Mouse (Mus musculus): ENCODE measurements around the gene D6Wsu163e.

The D6Wsu163e gene

DNA sequence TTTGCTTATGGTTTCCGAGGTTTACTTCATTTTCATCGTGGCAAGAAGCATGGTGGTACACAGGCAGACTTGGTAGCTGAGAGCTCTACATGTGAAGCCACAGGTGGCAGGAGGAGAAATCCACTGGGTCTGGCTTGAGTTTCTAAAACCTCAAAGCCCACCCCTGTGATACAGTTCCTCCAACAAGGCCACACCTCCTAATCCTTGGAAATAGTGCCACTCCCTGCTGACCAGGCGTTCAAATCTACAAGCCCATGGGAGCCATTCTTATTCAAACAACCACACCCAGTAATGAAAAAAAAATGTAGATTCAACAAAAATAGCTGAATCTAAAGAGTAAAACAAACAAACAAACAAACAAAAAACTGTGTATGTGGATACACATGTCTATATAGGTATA lies 65.9 kb downstream of the D6Wsu163e start:
- no peak for DNase-seq (ENCODE audit: extremely low spot score, low spot score)

DNA sequence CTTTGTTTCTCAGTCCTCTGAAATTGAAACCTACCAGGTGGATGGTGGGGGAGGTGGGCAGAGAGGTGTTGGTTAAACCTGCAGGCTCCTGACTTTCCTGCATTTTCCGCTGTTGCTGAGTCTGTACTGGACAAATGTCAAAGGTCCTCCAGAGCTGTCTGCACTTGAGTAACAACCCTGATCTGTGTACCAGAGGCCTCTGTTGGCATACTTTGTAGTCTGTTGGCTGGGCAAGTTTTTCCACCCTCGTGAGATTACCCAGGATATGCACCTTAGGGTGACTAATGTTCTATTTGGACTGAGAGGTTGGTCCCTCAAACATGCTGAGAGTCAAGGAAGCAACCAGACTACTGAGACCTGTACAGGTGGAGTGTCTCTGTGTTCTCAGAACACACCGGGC lies 66.8 kb downstream of the D6Wsu163e start:
- no peak for DNase-seq (ENCODE audit: extremely low spot score, low spot score)

GRCm38 (mm10) chr6:127010021-127010420 lies 70.3 kb downstream of the D6Wsu163e start:
- no peak for DNase-seq (ENCODE audit: extremely low spot score, low spot score)

DNA sequence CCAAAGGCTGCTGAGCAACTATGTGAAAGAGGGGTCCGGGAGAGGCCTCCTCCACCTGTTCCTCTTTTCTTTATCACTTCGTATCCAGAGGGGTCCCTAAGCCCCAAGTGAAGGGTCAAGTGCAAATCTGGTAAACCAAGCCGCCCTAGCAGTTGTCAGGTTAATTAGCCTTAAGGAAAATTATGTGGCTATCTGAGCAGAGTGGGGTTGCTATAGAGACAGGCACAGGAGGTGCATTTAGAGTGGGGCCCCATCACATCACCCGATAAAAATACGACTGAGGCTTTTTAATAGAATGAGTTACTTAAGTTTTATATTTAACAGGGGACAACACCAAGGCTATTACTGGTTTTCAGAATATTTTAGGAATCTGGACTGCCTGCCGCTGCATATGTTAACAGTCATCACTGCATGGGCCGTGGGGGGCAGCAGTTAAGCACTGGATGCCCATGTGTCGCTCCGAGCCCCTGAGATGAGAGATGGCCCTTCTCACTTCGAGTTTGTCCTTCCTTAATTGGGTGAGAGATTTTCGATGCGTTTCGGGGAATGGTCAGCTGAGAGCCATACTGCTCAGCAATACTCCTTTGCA lies 72.3 kb downstream of the D6Wsu163e start:
- DNase-seq (ENCODE audit: extremely low spot score, low spot score), result no peak

DNA sequence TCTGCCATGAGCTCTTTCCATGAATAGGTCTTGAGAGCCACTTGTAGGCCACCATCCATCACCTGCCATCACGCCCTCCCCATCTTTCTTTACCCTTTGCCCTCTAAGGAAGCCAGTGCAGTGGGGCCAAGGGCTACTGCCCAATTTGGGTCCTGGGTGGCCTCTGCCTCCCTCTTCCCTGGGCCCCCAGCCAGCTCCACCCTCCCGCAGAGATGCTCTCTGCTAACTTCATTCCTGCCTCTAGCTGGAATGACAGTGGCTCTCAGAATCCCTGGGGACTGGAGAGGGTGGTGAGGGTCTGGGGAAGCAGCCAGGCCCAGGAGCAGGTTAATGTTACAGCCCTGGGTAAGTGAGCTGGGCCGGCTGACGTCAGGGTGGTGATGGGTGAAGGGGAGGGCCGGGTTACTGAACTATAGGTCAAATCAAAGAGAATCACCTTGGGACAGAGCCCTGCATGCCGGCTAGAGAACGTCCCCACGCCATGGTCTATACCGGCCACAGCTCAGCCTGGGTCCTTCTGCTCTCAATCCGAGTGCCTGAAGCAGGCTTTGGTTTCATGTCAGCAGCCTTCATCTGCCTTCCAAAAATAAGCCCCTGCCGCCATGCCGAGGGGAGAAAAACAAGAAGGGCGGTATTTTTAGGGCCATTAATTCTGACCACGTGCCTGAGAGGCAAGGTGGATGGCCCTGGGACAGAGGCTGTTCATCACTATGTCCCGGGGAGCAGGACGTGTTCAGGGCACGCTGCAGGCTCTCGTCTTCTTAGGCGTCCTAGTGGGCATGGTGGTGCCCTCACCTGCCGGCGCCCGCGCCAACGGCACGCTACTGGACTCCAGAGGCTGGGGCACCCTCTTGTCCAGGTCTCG lies 75.4 kb downstream of the D6Wsu163e start, which contains the start of gene Fgf6:
TSS of gene Fgf6 (plus strand) at position 681 of the 865 bp plus-strand sequence.
- no peak for DNase-seq (ENCODE audit: extremely low spot score, low spot score)

DNA sequence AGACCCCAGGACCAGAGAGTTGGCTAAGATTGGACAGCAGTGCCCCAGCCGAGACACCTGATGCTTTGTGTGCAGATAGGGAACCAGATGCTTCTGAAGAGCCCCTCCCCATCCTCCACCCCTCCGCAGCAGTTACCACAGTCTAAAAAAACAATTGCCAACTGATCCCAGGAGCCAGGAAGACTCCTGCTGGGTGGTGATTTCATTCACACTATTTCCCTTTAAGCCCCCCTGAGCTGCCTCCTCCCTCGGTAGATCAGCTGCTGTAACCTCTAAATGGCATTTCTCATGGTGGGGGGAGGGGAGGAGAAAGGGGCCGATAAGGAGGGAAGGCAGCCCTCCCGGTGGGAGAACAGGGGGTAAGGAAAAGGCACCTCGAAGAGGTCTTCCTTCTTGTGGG lies 79.5 kb downstream of the D6Wsu163e start:
- no peak for DNase-seq (ENCODE audit: extremely low spot score, low spot score)

DNA sequence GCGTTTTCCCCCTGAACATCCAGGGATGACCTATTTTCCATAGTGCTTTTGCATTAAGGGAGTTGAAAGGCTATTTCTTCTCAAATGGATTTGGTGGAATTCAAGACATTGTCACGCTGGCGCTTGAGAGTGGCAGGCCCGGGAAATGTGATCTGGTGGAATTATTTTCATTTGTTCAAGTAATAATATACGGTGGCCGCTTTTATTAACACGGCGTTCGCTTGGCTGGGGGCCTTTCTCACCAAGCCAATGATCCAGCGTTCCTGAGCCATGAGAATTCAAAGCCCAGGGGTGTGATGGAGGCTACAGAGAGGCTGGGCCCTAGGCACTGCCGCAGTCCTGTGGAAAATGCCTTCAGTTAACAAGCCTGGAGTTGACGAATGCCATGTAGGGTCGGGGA lies 80.7 kb downstream of the D6Wsu163e start:
- no peak for DNase-seq (ENCODE audit: extremely low spot score, low spot score)

DNA sequence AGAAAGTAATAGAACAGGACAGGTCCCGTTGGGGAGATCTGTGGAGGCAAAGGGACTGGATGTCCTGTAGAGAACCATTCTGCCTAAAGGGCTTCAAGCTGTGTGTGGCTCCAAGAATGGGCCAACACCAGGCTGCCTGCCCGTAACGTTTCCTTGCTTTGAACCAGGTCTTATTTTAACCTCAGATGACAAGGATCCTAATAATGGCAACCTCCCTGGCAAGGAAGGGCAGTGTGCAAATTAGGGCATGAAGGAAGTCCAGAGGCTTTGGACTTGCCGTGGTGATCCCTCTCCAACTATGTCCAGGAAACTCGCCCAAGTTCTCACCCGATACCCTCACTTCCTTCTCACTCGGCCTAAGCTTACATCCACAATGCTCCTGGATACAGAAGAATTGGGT lies 85.1 kb downstream of the D6Wsu163e start:
- no peak for DNase-seq (ENCODE audit: extremely low spot score, low spot score)

All from neural tube, embryonic 10.5 days (tissue).